Mouse (Mus musculus) testis, adult 2 months (tissue): ENCODE data around the gene Nuf2. TPM values are rescaled to one million over a fixed set of nuclear protein-coding genes. Genes with fewer than 3 reads are reported as not detected.
"Not testable (repeated sequence)": the region's sequence is repeated elsewhere in the genome, so short reads cannot be mapped to it uniquely, and the experiment has no call there.

Experiments
- H3K27ac ChIP-seq: fragments of 200-500 bp; 2 replicates; pipeline ENCODE4 v1.5.1; 2012; ENCODE audit warnings: low read depth, low read length; ENCODE audit not compliant: control insufficient read depth, insufficient read depth
- H3K27me3 ChIP-seq: fragments of 200-500 bp; 2 replicates; pipeline ENCODE4 v1.6.1; 2012; ENCODE audit warnings: mild to moderate bottlenecking, low read length, moderate library complexity; ENCODE audit not compliant: control insufficient read depth, insufficient read depth
- H3K36me3 ChIP-seq: fragments of 200-500 bp; 2 replicates; pipeline ENCODE4 v1.6.1; 2012; ENCODE audit warnings: mild to moderate bottlenecking, low read length; ENCODE audit not compliant: control insufficient read depth, insufficient read depth
- H3K4me1 ChIP-seq: fragments of 200-500 bp; 2 replicates; pipeline ENCODE4 v1.6.1; 2012; ENCODE audit warnings: low read length; ENCODE audit not compliant: control insufficient read depth, insufficient read depth
- H3K4me3 ChIP-seq: fragments of 200-500 bp; 2 replicates; pipeline ENCODE4 v1.5.1; 2012; ENCODE audit warnings: low read depth, mild to moderate bottlenecking, low read length, moderate library complexity, mixed read lengths; ENCODE audit not compliant: control insufficient read depth
- CTCF ChIP-seq: fragments of 200-500 bp; IDR thresholded peaks from 2 replicates; pipeline ENCODE4 v1.5.1; 2012; ENCODE audit warnings: low read depth, mild to moderate bottlenecking, inconsistent platforms, low read length, moderate library complexity; ENCODE audit not compliant: control insufficient read depth, insufficient read depth, insufficient replicate concordance
- POLR2A ChIP-seq: fragments of 200-500 bp; IDR thresholded peaks from 2 replicates; pipeline ENCODE4 v1.6.1; 2012; ENCODE audit warnings: low read depth, mild to moderate bottlenecking, inconsistent platforms, low read length, moderate library complexity; ENCODE audit not compliant: control insufficient read depth
- polyA plus RNA-seq: library from polyadenylated mRNA; depleted of rRNA; stranded (reverse); fragments of >200 nt; gene quantifications from 2 replicates; pipeline ENCODE4 v1.2.3, GENCODE M21; 2012

The Nuf2 gene
- polyA plus RNA-seq, 1 experiment = 18.3 TPM

DNA sequence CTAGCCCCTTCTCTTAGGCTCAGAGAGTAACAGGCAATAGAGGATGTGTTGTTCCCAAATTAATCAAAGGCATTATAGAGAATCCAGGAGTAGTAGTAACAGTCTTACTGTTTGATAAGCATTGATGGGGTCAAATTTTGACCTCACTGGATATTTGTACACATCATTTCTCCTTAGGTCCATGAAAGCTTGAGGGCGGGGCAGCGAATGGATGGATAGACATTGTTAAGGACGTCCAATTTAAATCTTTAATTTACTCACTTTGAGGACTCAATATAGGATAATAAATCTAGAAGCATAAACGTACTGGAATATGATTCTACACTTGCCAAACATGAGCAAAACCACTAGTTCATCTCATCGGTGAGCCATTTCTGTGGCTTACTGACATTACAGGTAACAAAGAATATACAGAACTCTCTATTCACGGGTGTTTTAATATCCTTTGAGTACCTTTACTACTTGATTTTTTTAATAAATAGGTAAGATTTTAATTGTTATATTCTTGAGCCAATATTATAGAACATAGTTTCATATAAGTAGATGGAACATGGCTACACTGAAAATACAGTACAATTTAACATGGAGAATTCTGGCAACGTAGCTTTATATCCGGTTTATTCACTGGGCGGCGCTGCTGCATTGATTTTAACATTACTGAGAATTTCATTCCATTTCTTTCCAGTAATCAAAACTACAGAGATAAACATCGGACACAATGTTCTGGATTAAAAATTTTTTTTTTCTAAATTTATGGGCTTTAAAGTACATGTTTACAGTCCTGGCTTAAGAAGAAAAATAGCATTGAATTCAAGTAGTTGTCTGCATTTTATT is 655 bp upstream of the Nuf2 start:
- Histone ChIP-seq H3K36me3 (no peaks in the 10 kb centered on the region; the same call in 1 of the 2 replicates), H3K4me1 (no peaks in the 10 kb centered on the region; the same call in none of the 2 replicates), H3K4me3 (peak overlapping the region; percentile 98), H3K27me3 (no peaks in the 10 kb centered on the region), H3K27ac (peak overlapping the region; percentile 88)
- TF ChIP-seq POLR2A = no peak
- no peak for TF ChIP-seq CTCF

DNA sequence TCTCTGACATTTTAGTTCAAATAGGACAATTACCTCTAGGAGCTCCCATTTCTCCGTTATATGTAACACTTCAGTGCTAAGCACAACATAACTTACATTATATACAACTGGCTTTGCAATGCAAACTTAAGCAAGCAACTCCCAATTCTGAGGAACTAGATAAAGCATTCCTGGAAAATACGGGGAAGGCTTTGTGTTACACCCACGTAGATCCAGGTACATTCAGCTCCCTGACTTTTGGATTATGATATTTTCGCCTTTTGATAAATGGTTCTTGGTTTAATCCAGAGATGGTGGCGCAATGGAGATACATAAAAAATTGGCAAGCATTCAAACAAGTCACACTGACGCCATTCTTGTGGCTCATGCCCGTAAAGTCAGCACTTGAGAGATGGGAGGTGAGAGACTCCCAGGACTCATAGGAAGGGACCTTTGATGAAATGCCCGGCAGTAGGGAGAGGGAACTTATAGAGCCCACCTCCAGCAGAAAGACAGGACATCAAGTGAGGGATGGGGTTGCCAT is 1.2 kb downstream of the Nuf2 start:
- H3K27ac ChIP-seq = no peak overlapping the region
- H3K4me3 ChIP-seq = peak overlapping the region; percentile 74
- no peaks in the 10 kb centered on the region; the same call in 1 of the 2 replicates for H3K36me3 ChIP-seq
- no peaks in the 10 kb centered on the region for H3K27me3 ChIP-seq
- TF ChIP-seq POLR2A (no peak), CTCF (no peak)
- H3K4me1 ChIP-seq = no peaks in the 10 kb centered on the region; the same call in none of the 2 replicates

GRCm38 (mm10) chr1:169526006-169526680 is 5.1 kb downstream of the Nuf2 start:
- no peak overlapping the region for H3K27ac ChIP-seq
- TF ChIP-seq CTCF = no peak
- TF ChIP-seq POLR2A = no peak
- H3K4me1 ChIP-seq = no peaks in the 10 kb centered on the region; the same call in none of the 2 replicates
- no peaks in the 10 kb centered on the region for H3K27me3 ChIP-seq
- peaks cover 1% of the 10 kb centered on the region; the same call in 1 of the 2 replicates for H3K36me3 ChIP-seq
- H3K4me3 ChIP-seq = no peak overlapping the region

GRCm38 (mm10) chr1:169519337-169519736 is 11.9 kb downstream of the Nuf2 start:
- Histone ChIP-seq H3K4me1 (no peaks in the 10 kb centered on the region), H3K4me3 (no peak overlapping the region), H3K36me3 (peaks cover 1% of the 10 kb centered on the region; the same call in 1 of the 2 replicates), H3K27me3 (no peaks in the 10 kb centered on the region), H3K27ac (no peak overlapping the region)
- TF ChIP-seq POLR2A (no peak), CTCF (no peak)

GRCm38 (mm10) chr1:169517899-169518517 is 13.3 kb downstream of the Nuf2 start:
- H3K4me3 ChIP-seq, H3K27me3 ChIP-seq, H3K36me3 ChIP-seq, H3K27ac ChIP-seq, H3K4me1 ChIP-seq: not testable (repeated sequence)

GRCm38 (mm10) chr1:169517376-169517892 is 13.8 kb downstream of the Nuf2 start:
- Histone ChIP-seq H3K4me3 (no peak overlapping the region), H3K4me1 (no peaks in the 10 kb centered on the region), H3K27me3 (no peaks in the 10 kb centered on the region), H3K36me3 (peaks cover 1% of the 10 kb centered on the region; the same call in 1 of the 2 replicates), H3K27ac (no peak overlapping the region)
- TF ChIP-seq CTCF (no peak), POLR2A (no peak)

DNA sequence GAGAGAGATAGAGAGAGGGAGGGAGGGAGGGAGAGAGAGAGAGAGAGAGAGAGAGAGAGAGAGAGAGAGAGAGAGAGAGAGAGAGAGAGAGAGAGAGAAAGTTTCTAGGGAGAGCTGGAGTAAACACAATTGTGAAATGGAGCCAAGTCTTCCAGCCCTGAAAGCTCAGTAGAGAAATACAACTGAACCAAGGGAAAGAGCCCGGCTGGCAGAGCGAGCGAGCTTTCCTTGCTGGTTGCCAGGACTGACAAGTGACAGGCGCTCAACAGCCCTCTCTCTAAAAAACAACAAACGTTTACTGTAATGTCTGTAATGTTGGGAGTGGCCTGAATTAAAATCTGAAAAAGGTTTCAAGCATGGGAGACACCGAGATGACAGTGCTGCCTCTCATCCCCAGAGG is 24.9 kb downstream of the Nuf2 start:
- TF ChIP-seq POLR2A (no peak), CTCF (no peak)
- H3K4me3 ChIP-seq = no peak overlapping the region
- H3K4me1 ChIP-seq = no peaks in the 10 kb centered on the region
- peaks cover 5% of the 10 kb centered on the region for H3K36me3 ChIP-seq
- no peaks in the 10 kb centered on the region for H3K27me3 ChIP-seq
- H3K27ac ChIP-seq = no peak overlapping the region
